Mouse (Mus musculus): Measurements from ENCODE around the gene Uggt1.

- TF ChIP-seq CTCF (IDR thresholded peaks at IDR 0.05; ENCODE audit: low read depth) (no peak), EP300 (IDR thresholded peaks at IDR 0.05; ENCODE audit: low read depth) (no peak)
These were observed 24.7 kb upstream of the Uggt1 start for GRCm38 (mm10) chr1:36269121-36269795.
